Mouse (Mus musculus): ENCODE measurements around the gene Tomm70a.
A peak's percentile ranks its signal among the peaks of the same experiment; 100 is the strongest.
"Not testable (repeated sequence)": the region's sequence is repeated elsewhere in the genome, so short reads cannot be mapped to it uniquely, and the experiment has no call there.

Gene Tomm70a

DNA sequence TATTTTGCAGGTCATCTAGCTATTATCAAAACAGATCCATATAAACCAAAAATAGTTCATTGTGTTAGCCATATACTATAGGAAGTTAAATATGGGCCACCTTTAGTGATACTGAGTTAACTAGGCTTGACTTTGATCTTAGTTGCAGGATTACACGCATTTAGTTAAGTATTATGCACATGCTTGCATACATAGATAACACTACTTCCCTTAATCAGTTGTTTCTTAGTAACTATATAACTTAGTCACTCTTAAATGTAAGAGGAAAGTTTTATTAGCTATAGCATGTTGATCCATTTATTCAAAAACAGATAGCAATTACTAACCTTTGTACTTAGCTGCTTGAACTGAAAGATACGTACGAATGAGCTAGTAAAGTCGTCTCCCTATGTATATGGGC lies 29.9 kb downstream of the Tomm70a start:
- no peak for DNase-seq (ENCODE audit: low spot score)

DNA sequence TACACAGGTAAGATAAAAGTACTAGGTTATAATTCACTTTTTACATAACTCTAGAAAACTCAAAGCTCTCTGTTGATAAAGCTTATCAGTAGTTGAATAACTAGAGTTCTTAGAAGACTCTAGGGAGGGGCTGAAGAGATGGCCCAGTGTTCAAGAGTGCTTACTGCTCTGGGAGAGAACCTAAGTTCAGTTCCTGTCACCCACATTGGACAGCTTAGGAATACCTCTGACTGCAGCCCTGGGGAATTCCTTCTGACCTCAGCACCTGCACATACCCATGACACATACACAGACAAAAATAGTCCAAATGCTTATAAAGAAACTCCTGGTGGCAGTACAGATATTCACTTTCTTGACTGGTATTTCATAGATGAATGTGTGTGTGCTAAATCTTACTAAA lies 34.4 kb downstream of the Tomm70a start:
- DNase-seq (ENCODE audit: low spot score) = no peak

- DNase-seq (ENCODE audit: low spot score) = no peak
Observed at GRCm38 (mm10) chr16:57157076-57157475, 35.6 kb downstream of the Tomm70a start.

- DNase-seq (ENCODE audit: low spot score) = no peak
Observed at GRCm38 (mm10) chr16:57157728-57158127, 36.2 kb downstream of the Tomm70a start.

DNA sequence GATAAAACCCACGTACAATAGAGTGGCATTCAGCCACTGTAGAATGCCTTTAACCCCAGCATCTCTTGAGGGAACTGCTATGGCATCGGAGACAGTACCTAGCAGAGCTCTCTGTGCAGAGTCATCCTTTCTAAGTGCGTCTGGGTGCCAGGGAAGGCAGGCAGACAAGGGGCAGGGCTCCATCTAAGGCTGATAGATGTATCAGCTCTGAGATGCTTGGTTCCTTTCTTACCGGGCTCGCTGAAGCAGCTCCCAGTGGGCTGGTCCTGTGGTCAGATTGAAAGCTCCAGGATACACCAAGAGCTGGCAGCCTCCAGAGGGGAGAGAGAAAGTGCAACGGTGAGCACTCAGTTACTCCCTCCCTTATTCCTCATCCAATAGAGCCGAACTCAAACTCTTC lies 38.3 kb downstream of the Tomm70a start:
- no peak for DNase-seq (ENCODE audit: low spot score)

DNA sequence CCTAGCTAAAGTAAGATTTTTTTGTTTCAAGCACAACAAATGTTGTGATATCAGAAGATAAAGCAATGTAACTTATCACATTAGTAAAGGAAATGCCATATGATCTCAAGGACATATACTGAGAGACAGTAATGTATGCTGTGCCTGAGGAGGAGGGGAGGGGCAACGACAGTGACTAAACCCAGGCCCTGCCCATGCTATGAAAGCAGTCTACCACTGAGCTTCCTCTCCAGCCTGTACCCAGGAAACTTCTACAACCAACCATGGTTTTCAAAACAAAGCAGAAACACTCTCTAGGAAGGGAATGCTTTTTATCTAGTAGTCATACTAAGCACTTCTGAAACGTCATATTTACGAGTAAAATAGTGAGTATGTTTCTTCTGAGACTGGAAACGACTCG lies 41.3 kb downstream of the Tomm70a start:
- DNase-seq (ENCODE audit: low spot score) = no peak

DNA sequence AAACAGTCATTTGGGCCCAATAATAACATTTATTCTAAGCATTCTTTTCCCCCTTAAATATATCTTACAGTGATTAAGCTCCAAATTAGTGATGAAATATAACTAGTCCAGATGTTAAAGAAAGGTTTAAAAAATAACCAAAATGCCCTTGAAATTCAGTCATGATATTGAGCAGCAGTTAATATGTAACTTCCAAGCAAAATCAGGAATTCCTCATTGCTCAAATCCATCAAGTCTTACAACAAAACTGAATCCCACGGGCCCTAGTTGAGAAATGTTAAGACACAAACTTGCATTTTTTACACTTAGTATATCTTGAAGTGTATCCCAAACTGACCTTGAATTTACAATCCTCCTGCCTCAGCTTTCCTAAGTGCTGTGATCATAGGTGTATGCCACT lies 42.2 kb downstream of the Tomm70a start:
- no peak for DNase-seq (ENCODE audit: low spot score)

GRCm38 (mm10) chr16:57165157-57165556 lies 43.7 kb downstream of the Tomm70a start:
- DNase-seq (ENCODE audit: low spot score) = no peak

DNA sequence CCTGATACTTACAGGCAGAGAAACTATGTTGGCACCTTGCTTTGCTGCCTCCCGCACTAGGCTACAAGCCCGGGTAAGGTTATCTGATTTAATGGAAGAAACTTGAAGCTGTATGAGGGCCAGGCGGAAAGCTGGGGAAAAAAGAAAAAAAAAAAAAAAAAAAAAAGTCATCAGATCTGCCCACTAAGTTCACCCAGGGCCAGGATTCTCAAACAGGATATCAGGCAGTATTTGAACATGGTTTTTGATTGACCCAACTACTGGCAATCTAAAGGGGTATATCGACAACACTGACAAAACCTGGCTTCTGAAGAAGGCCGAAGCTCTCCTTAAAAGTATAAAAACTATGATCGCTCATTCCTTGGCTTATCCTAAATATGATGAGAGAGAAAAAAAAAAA lies 44.6 kb downstream of the Tomm70a start:
- DNase-seq (ENCODE audit: low spot score) = no peak

- peak; percentile 89 for DNase-seq (ENCODE audit: low spot score)
Observed at GRCm38 (mm10) chr16:57166611-57167513, 45.4 kb downstream of the Tomm70a start, which contains the start of gene Nit2. TSS of gene Nit2 (minus strand) at chr16:57167341.

GRCm38 (mm10) chr16:57167514-57167912 lies 46.0 kb downstream of the Tomm70a start:
- no peak for DNase-seq (ENCODE audit: low spot score)

DNA sequence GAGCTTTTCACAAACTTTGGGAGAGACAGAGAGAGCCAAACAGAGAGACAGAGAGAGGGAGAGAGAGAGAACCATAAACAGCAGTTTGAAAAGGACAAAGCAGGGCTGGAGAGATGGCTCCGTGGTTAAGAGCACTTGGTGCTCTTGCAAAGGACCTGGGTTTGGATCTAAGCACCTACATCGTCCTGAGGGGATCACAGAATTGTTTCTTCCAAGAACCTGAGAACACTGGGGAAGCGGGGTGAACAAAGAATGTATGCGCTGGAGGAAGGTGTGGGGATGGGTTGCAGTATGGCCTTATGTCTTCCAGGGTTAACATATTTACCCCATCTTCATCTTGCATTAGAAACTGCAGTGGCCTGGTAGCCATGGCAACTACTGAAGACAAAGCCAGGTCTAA lies 46.7 kb downstream of the Tomm70a start:
- no peak for DNase-seq (ENCODE audit: low spot score)

DNA sequence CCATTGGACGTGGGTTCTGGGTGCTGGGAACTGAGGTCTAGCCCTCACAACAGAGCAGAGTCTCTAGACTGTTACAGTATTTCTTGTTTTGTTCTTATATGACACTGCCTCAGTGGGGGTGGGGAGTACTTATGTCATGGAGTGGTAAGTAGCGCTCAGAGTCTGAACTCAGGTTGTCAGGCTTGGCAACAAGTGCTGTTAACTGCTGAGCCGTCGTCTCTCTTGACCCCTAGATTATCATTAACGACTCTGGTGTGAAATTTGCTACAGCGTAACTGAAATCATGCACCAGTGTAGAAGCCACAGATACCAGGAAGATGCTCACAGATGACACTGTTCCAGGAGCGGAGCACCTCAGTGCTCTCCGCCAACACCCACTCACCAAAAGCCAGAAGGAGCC lies 49.7 kb downstream of the Tomm70a start:
- no peak for DNase-seq (ENCODE audit: low spot score)

- no peak for DNase-seq (ENCODE audit: low spot score)
Observed at GRCm38 (mm10) chr16:57171570-57171969, 50.1 kb downstream of the Tomm70a start.

DNA sequence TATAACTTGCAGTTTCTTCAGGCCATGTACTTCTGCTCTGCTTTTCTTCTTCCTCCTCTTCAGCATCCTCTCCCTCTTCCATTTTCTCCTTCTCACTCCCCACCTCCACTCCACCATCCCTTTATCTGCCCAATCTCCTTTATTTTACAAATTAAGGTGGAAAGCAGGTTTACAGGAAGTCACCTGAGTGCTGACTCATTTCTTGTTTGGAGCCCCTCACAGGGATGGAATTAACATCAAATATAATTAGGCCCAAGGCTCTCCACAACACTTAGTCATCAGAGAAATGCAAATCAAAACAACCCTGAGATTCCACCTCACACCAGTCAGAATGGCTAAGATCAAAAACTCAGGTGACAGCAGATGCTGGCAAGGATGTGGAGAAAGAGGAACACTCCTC lies 53.0 kb downstream of the Tomm70a start:
- DNase-seq (ENCODE audit: low spot score) = not testable (repeated sequence)

- no peak for DNase-seq (ENCODE audit: low spot score)
Observed at GRCm38 (mm10) chr16:57175751-57176150, 54.2 kb downstream of the Tomm70a start.

GRCm38 (mm10) chr16:57176276-57176675 lies 54.8 kb downstream of the Tomm70a start:
- DNase-seq (ENCODE audit: low spot score) = no peak

DNA sequence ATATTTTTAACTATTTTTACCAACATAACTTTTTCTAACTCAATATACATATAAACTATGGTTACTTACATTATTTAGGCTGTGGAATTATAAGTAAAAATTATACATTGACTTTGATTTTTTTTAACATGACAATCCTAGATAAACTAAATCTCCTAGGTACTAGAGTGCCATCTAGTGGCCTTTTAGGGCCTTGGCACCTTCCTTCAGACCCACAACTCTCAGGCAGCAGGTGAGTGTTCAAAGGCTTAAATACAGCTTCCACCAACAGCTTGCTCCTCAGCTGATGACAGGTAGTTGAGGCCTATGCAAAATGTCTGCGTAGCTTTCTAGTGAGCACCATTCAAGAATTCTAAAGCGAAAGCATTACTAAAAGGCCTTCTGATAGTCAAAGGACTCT lies 55.8 kb downstream of the Tomm70a start:
- no peak for DNase-seq (ENCODE audit: low spot score)

DNA sequence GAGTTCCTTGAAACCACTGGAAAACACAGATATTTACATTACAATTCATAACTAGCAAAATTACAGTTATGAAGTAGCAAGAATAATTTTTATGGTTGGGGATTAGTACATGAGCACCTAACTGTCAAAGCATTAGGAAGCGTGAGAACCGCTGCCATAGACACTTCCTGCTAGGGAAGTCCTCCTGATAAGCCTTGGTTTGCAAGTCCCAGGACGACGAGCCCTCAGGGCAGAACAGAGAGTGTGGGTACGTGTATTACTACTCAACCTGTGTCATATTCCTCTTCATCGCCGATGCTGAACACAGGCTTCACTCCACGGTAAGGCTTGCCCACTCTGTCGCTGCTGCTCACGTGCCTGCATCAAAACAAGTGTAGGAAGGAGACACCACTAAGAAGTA lies 56.2 kb downstream of the Tomm70a start:
- DNase-seq (ENCODE audit: low spot score) = no peak

- no peak for DNase-seq (ENCODE audit: low spot score)
Observed at GRCm38 (mm10) chr16:57181180-57181579, 59.7 kb downstream of the Tomm70a start.

DNA sequence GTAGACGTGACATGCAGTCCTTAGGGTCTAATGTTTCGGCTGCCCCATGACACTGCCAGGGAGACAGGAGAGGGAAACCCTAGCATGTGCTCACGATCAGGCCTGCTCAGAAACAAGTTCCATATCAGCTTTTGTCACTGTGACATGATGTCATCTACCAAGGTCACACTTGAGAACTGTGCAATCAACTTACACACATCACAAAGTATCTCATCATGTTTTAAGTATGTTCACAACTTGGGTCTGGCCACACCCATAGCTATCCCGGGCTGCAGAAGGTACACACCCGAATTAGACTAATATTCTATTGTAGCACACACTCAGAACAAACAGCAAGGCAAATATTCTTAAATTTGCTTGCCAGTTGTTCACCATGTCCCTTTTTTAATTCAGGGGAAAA lies 60.5 kb downstream of the Tomm70a start:
- DNase-seq (ENCODE audit: low spot score) = no peak

DNA sequence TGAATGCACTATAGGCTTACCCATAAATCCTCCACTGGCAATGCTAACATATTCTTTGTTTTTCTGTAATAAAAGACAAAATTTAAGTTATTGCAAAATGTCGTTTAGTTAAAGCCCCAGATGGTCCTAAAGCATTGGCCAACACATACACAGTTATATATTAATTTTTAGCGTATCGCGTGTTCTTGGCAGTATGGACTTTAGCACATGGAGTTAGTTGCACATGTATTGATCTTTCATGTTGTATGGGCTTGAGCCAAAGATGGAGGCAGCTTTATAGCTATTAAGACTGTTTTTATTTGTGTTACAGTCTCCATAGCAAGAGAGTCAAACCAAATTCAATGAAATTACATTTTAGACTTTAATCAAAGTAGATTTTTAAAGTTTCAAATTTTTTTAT lies 65.1 kb downstream of the Tomm70a start:
- no peak for DNase-seq (ENCODE audit: low spot score)

- DNase-seq (ENCODE audit: low spot score) = no peak
Observed at GRCm38 (mm10) chr16:57189493-57189892, 68.0 kb downstream of the Tomm70a start.

- DNase-seq (ENCODE audit: low spot score) = no peak
Observed at GRCm38 (mm10) chr16:57190390-57190789, 68.9 kb downstream of the Tomm70a start.

Measured in ovary, adult 18-20 months (tissue).